Mouse (Mus musculus) lung, embryonic 16.5 days (tissue): ENCODE results near the gene Dpagt1. TPM values are rescaled to one million over a fixed set of nuclear protein-coding genes. Genes with fewer than 3 reads are reported as not detected.
"Not testable (repeated sequence)": the region's sequence is repeated elsewhere in the genome, so short reads cannot be mapped to it uniquely, and the experiment has no call there.

Experiments
- ATAC-seq: fragments of 200-750 bp; cut with Nextera tagmentation; 2 replicates; pipeline ENCODE4 v1.8.0; 2017; ENCODE audit warnings: low read depth, mild to moderate bottlenecking, moderate library complexity
- H3K27ac ChIP-seq: fragments of 300-500 bp; sonication (generic); 2 replicates; pipeline ENCODE4 v1.5.1; 2014; ENCODE audit warnings: mild to moderate bottlenecking, control low read depth, low read length
- H3K27me3 ChIP-seq: fragments of 300-500 bp; sonication (generic); 2 replicates; pipeline ENCODE4 v1.6.1; 2014; ENCODE audit warnings: low read depth, low read length, mixed read lengths; ENCODE audit not compliant: control insufficient read depth, insufficient read depth
- H3K36me3 ChIP-seq: fragments of 300-500 bp; sonication (generic); 2 replicates; pipeline ENCODE4 v1.6.1; 2014; ENCODE audit warnings: low read length; ENCODE audit not compliant: control insufficient read depth, insufficient read depth
- H3K4me1 ChIP-seq: fragments of 300-500 bp; sonication (generic); replicated peaks from 2 replicates; pipeline ENCODE4 v1.6.1; 2014; ENCODE audit warnings: low read length, mixed read lengths; ENCODE audit not compliant: control insufficient read depth, insufficient read depth
- H3K4me2 ChIP-seq: fragments of 300-500 bp; sonication (generic); 2 replicates; pipeline ENCODE4 v1.6.1; 2014; ENCODE audit warnings: low read depth, low read length, control low read depth
- H3K4me3 ChIP-seq: fragments of 300-500 bp; sonication (generic); 2 replicates; pipeline ENCODE4 v1.5.1; 2014; ENCODE audit warnings: mild to moderate bottlenecking, low read length, control low read depth
- H3K9ac ChIP-seq: fragments of 300-500 bp; sonication (generic); 2 replicates; pipeline ENCODE4 v1.6.1; 2014; ENCODE audit warnings: low read length, control low read depth
- H3K9me3 ChIP-seq: fragments of 300-500 bp; sonication (generic); 2 replicates; pipeline ENCODE4 v1.6.1; 2016; ENCODE audit warnings: low read length; ENCODE audit not compliant: control insufficient read depth
- WGBS: fragments of 180-500 bp; shearing (Covaris S2); extraction: QIAGEN DNeasy Blood & Tissue Kit; methylation state at CpG from one replicate; pipeline ENCODE4 v1.1.7; 2014; 5-methylcytosine and 5-hydroxymethylcytosine counted together
- polyA plus RNA-seq: library from polyadenylated mRNA; unstranded; fragments of >200 nt; fragmentation: Nextera tagmentation; extraction: Ambion mirVana; gene quantifications from 2 replicates; pipeline ENCODE4 v1.2.1, GENCODE M21; 2015

The Dpagt1 gene
- polyA plus RNA-seq, 1 experiment from 2014 or later: 42.3 TPM

- WGBS: 94% methylated on average over 3 of the region's 3 CpGs
- H3K9me3 ChIP-seq, H3K27ac ChIP-seq, H3K4me2 ChIP-seq, H3K27me3 ChIP-seq, ATAC-seq, H3K4me3 ChIP-seq, H3K9ac ChIP-seq: not testable (repeated sequence)
- Histone ChIP-seq H3K4me1 (peaks cover 10% of the 10 kb centered on the region), H3K36me3 (peaks cover 45% of the 10 kb centered on the region)
These were observed 25.8 kb upstream of the Dpagt1 start for GRCm38 (mm10) chr9:44300001-44300400.

- peak; percentile 100 for ATAC-seq
- WGBS: under 1% methylated on average over 54 of the region's 54 CpGs
- H3K36me3 ChIP-seq: peaks cover 6% of the 10 kb centered on the region
- peaks cover 10% of the 10 kb centered on the region for H3K4me1 ChIP-seq
- peak within 1 kb of the TSS; percentile 78 for H3K27ac ChIP-seq
- peak within 1 kb of the TSS; percentile 96 for H3K9ac ChIP-seq
- no peaks in the 10 kb centered on the region for H3K9me3 ChIP-seq
- H3K4me3 ChIP-seq: peak within 1 kb of the TSS; percentile 92
- peak within 1 kb of the TSS; percentile 75 for H3K4me2 ChIP-seq
- no peaks in the 10 kb centered on the region for H3K27me3 ChIP-seq
These were observed 20.2 kb upstream of the Dpagt1 start, which contains the start of gene Hinfp for GRCm38 (mm10) chr9:44305466-44306079. TSS of gene Hinfp (minus strand) at chr9:44305671.

- no peaks in the 10 kb centered on the region for H3K27me3 ChIP-seq
- H3K9ac ChIP-seq: no peak overlapping the region
- WGBS: 81% methylated on average over 6 of the region's 6 CpGs
- no peaks in the 10 kb centered on the region for H3K36me3 ChIP-seq
- no peaks in the 10 kb centered on the region for H3K9me3 ChIP-seq
- no peak overlapping the region for H3K4me2 ChIP-seq
- no peak for ATAC-seq
- peaks cover 10% of the 10 kb centered on the region for H3K4me1 ChIP-seq
- no peak overlapping the region for H3K27ac ChIP-seq
- no peak overlapping the region for H3K4me3 ChIP-seq
These were observed 19.3 kb upstream of the Dpagt1 start for GRCm38 (mm10) chr9:44306532-44306931.

- WGBS: 85% methylated on average over 2 of the region's 2 CpGs
- Histone ChIP-seq H3K9me3 (no peaks in the 10 kb centered on the region), H3K4me2 (no peak overlapping the region), H3K4me3 (no peak overlapping the region), H3K36me3 (no peaks in the 10 kb centered on the region), H3K9ac (no peak overlapping the region), H3K4me1 (peaks cover 10% of the 10 kb centered on the region), H3K27ac (no peak overlapping the region), H3K27me3 (no peaks in the 10 kb centered on the region)
- ATAC-seq: no peak
These were observed 18.6 kb upstream of the Dpagt1 start for GRCm38 (mm10) chr9:44307248-44307647.

- WGBS: 55% methylated on average over 3 of the region's 3 CpGs
- ATAC-seq: no peak
- H3K27me3 ChIP-seq: no peaks in the 10 kb centered on the region
- no peak overlapping the region for H3K9ac ChIP-seq
- peaks cover 7% of the 10 kb centered on the region; the same call in 1 of the 2 replicates for H3K36me3 ChIP-seq
- no peak overlapping the region for H3K27ac ChIP-seq
- peaks cover under 1% of the 10 kb centered on the region for H3K4me1 ChIP-seq
- no peak overlapping the region for H3K4me2 ChIP-seq
- H3K4me3 ChIP-seq: no peak overlapping the region
- H3K9me3 ChIP-seq: no peaks in the 10 kb centered on the region
These were observed 16.1 kb upstream of the Dpagt1 start for GRCm38 (mm10) chr9:44309756-44310155.

- Histone ChIP-seq H3K4me1 (no peaks in the 10 kb centered on the region), H3K9me3 (no peaks in the 10 kb centered on the region), H3K36me3 (peaks cover 7% of the 10 kb centered on the region; the same call in 1 of the 2 replicates), H3K4me3 (no peak overlapping the region), H3K4me2 (peak overlapping the region; percentile 27), H3K27me3 (no peaks in the 10 kb centered on the region), H3K27ac (peak overlapping the region; percentile 67), H3K9ac (no peak overlapping the region; the same call in 1 of the 2 replicates)
- 36% methylated on average over 10 of the region's 10 CpGs for WGBS
- no peak for ATAC-seq
These were observed 15.1 kb upstream of the Dpagt1 start for GRCm38 (mm10) chr9:44310750-44311135.

GRCm38 (mm10) chr9:44311136-44312134 lies 14.4 kb upstream of the Dpagt1 start:
- ATAC-seq: peak; percentile 81
- H3K4me3 ChIP-seq: peak overlapping the region; percentile 6; the same call in 1 of the 2 replicates
- no peaks in the 10 kb centered on the region for H3K27me3 ChIP-seq
- peak overlapping the region; percentile 27 for H3K4me2 ChIP-seq
- H3K9me3 ChIP-seq: no peaks in the 10 kb centered on the region
- H3K9ac ChIP-seq: peak overlapping the region; percentile 5; the same call in 1 of the 2 replicates
- no peaks in the 10 kb centered on the region for H3K4me1 ChIP-seq
- peaks cover 10% of the 10 kb centered on the region; the same call in 1 of the 2 replicates for H3K36me3 ChIP-seq
- peak overlapping the region; percentile 67 for H3K27ac ChIP-seq
- WGBS: 17% methylated on average over 27 of the region's 27 CpGs

- no peaks in the 10 kb centered on the region for H3K9me3 ChIP-seq
- no peak overlapping the region for H3K27ac ChIP-seq
- 70% methylated on average over 19 of the region's 19 CpGs for WGBS
- no peak overlapping the region for H3K4me3 ChIP-seq
- ATAC-seq: no peak
- H3K4me1 ChIP-seq: peaks cover 12% of the 10 kb centered on the region
- H3K4me2 ChIP-seq: no peak overlapping the region
- H3K27me3 ChIP-seq: no peaks in the 10 kb centered on the region
- H3K9ac ChIP-seq: no peak overlapping the region
- peaks cover 11% of the 10 kb centered on the region; the same call in 1 of the 2 replicates for H3K36me3 ChIP-seq
These were observed 12.2 kb upstream of the Dpagt1 start for GRCm38 (mm10) chr9:44313476-44314256.
